Mouse (Mus musculus) adrenal gland, postnatal 36 days (tissue): ENCODE measurements around the gene Baiap2l1. TPM values are rescaled to one million over a fixed set of nuclear protein-coding genes. Genes with fewer than 3 reads are reported as not detected.
A peak's percentile ranks its signal among the peaks of the same experiment; 100 is the strongest.

Source experiments
- DNase-seq, 2 experiments: peaks; one replicate each; pipeline ENCODE4 v3.0.0; 2021; ENCODE audit warnings: mixed read lengths in 1 of 2
- total RNA-seq, 2 experiments: library from RNA; stranded (reverse); gene quantifications; 2 replicates each; pipeline ENCODE4 v1.2.3; 2021

Gene Baiap2l1
- total RNA-seq, 2 experiments from 2014 or later = 8.9 to 15.2 TPM

GRCm38 (mm10) chr5:144223899-144224816, 133.8 kb downstream of the Baiap2l1 start:
- peak in 1 of 2 experiments; percentile 30 for DNase-seq

GRCm38 (mm10) chr5:144223503-144223862, 134.4 kb downstream of the Baiap2l1 start, which contains the start of gene Tecpr1:
Gene Tecpr1, minus strand, starts transcription at chr5:144223615.
- DNase-seq = peak; percentile 97 to 98

DNA sequence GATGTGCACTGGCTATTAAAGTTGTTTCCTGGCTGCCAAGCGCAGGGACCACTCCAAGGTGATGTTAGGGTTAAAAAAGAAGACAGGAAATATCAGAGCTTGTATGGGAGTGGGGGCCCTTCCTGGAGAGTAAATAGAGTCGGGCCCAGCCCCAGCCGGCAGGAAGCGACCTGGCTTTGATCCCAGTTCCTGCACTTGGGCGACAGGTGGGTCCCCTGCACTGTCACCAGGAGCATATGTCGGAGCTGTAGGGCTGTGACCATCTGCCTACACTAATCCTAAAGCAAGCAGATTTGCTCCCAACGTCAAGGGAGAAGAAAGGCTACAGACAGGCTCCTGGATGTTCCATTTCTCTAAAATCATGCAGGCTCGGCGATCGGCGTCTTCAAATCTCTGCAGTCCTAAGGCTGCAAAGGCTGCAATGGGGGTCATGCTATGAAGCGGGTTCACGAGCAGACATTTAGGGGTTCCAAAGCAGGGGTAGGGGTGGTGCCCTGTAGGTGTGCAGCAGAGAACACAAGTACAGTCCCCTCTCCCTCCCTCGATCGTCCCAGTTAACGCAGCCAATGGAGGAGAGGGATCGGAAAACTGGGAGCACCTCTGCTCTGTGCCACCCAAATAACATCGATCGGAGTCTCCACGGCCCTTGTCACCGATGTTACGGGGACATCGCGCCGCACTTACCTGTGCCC, 135.0 kb downstream of the Baiap2l1 start:
- peak; percentile 63 to 75 for DNase-seq

DNA sequence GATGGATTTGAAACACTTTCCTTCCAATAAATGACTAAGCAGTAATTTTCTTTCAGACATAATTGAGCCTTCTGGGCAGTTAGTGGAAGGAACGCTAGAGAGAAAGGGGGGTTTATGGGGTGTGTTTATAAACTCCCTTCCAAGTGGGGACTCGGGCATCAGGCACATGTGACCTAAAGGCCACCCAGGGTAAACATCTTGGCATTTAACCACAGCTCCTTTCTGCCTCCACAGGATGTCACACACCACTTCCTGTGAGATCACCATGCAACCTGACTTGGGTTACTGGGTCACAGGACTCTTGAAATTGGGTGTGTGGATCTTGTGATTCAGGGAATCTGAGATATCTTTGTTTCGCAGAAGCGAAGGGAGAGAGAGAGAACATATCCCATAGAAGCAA, 136.6 kb downstream of the Baiap2l1 start:
- DNase-seq = peak; percentile 58 to 59

- DNase-seq = no peak
These were observed 138.0 kb downstream of the Baiap2l1 start for GRCm38 (mm10) chr5:144219936-144220335.

DNA sequence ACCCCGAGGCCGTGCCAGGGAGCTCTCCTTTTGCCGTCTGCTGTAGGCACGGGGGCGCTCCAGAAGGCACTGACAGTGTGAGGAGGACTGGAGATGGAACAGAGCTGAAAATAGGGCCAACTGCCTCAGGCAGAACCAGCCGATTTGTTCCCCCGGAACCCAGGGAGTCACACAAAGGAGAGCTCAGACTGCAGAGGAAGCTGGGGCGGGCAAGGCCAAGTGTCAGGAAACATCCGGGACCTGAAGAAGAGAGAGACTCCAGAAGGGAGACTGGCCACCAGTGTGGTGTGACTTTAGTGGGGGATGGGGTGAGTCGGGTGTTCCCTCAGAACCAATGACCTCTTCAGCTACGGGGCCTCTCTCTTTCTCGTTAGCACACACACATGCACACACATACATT, 138.6 kb downstream of the Baiap2l1 start:
- peak; percentile 42 to 64 for DNase-seq

- DNase-seq = peak; percentile 39 to 62
These were observed 139.9 kb downstream of the Baiap2l1 start for GRCm38 (mm10) chr5:144218061-144218460.

- DNase-seq = no peak
These were observed 141.9 kb downstream of the Baiap2l1 start for GRCm38 (mm10) chr5:144215992-144216391.

Other genes starting within 250 kb of the Baiap2l1 start
- under 1 TPM; 0.69 to 0.86 TPM for gene Bhlha15, start 167.8 kb downstream of the Baiap2l1 start, total RNA-seq
- 100 to 1,000 TPM in 1 of 2 experiments, 10 to 100 TPM in 1; 92.8 to 111 TPM for gene Tecpr1, start 134.5 kb downstream of the Baiap2l1 start, total RNA-seq
- gene Bri3, start 113.7 kb downstream of the Baiap2l1 start, total RNA-seq = 100 to 1,000 TPM; 115 to 151 TPM
- under 1 TPM; 0.56 TPM for gene Nptx2, start 187.8 kb upstream of the Baiap2l1 start, total RNA-seq